Mouse (Mus musculus) hematopoietic multipotent progenitor cell, adult 10-12 weeks (in vitro differentiated cells): Measurements from ENCODE around the gene Diaph2. TPM values are rescaled to one million over a fixed set of nuclear protein-coding genes. Genes with fewer than 3 reads are reported as not detected.

Experiments used
- polyA plus RNA-seq: library from polyadenylated mRNA; stranded (reverse); fragments of >175 nt; gene quantifications from 2 replicates; pipeline ENCODE4 v1.2.3, GENCODE M21; 2012; ENCODE audit warnings: low replicate concordance

Diaph2 gene
- polyA plus RNA-seq = 4.5 and 6.3 TPM in 2 replicates

DNA sequence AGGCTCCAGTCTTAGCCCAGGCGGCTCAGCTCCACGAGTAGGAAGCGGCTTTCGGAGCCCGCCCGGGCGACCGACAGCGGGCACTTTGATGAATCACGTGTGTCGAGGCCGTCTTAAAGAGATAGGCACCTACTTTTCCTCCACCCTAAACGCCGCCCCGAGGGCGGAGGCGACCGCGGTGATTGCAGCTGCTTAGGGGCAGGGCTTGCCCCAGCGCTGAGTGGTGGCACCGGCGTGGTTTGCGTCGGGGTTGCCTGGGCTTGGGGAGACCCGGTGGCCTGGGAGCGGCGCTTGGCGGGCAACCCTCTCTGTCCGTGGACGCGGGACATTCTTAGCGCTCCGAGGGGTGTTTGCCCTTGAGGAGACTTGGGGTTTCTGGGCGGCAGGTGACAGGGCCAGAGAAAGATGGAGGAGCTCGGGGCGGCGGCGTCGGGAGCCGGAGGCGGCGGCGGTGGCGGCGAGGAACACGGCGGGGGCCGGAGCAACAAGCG is at the start of gene Diaph2:
Diaph2 (plus strand) TSS at position 172 of the 491 bp plus-strand sequence.

